10 mouse cellular contexts compared by ENCODE assay signal in the genomic region with DNA sequence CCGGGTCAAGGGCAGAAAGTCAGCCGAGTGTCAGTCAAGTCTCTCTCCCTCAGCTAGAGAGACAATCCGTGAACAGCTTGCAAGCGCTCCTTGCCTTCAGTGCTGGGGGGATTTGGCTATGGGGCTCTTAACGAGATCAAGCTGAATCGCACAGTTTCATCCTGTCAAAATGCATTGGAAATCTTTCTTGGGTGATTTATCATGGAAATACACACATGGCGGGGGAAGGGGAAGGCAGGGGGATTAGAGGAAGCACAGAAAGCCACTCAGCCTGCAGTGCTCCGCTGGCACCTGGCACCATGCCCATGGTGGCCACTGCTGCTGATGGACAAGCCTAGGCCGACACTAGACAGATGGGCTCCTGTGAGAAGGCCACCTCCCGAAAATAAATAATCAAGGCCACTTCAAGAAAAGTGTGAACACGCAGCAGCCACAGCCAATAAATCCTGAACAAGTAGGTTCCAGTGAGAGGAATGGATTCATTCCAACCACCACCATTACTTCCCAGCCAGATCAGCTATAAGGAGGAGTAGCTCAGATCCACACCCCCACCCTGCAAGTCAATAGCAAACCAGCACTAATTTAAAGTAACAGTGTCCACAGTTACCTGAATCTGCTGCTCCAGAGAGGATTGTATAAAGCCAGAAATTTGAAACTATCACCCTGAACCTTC.
DNase-seq lines count a peak whose midpoint lies in the region; ATAC-seq and TF ChIP-seq lines count a peak whose summit lies in the region.
"Had no signal": no experiment of that assay in that cellular context is flagged by ENCODE, and none has a peak within 500 bp of the region (broad histone marks: within the 10 kb centered on the region; RNA-seq: fewer than 3 reads in every experiment).

No protein-coding gene starts in this region.

- no peak for TF ChIP-seq CTCF in kidney, adult 2 months (conservative IDR thresholded peaks at IDR 0.05; ENCODE audit: insufficient read depth, insufficient read length, low read depth, low read length)
- TF ChIP-seq CTCF in gastrocnemius, adult 2 months (IDR thresholded peaks at IDR 0.05) = no peak
- no peak for TF ChIP-seq CTCF in liver, postnatal 0 days (IDR thresholded peaks at IDR 0.05; ENCODE audit: low read depth)

- no peak for TF ChIP-seq EP300 in liver, postnatal 0 days (IDR thresholded peaks at IDR 0.05; ENCODE audit: low read depth)

- H3K27me3 ChIP-seq in kidney, adult 2 months (replicated peaks; ENCODE audit: control insufficient read depth, insufficient read depth, low read length) = no peaks in the 10 kb centered on the region
- no peaks in the 10 kb centered on the region for H3K27me3 ChIP-seq in hindbrain, embryonic 11.5 days (ENCODE audit: control insufficient read depth, insufficient read depth, low read length)
- H3K27me3 ChIP-seq in liver, postnatal 0 days (ENCODE audit: insufficient read depth, low read length) = no peaks in the 10 kb centered on the region
- H3K27me3 ChIP-seq: Patski had no signal

- peak; percentile 4 for DNase-seq in kidney, adult 2 months
- no peak for DNase-seq in kidney, adult 8-10 months
- peak; percentile 51 for DNase-seq in brain, embryonic 18.5 days (ENCODE audit: low read depth, low spot score)
- peak; percentile 3 for DNase-seq in hindbrain, embryonic 11.5 days (ENCODE audit: low spot score)
- peak; percentile 28 for DNase-seq in mesoderm, embryonic 11.5 days (ENCODE audit: low read depth, low spot score)
- DNase-seq in gastrocnemius, adult 2 months = no peak
- DNase-seq in liver, postnatal 0 days = no peak

- no peak overlapping the region for H3K9ac ChIP-seq in hindbrain, embryonic 11.5 days (ENCODE audit: low read depth, low read length)
- no peak overlapping the region for H3K9ac ChIP-seq in liver, postnatal 0 days (replicated peaks)

- H3K9me3 ChIP-seq in hindbrain, embryonic 11.5 days (ENCODE audit: control insufficient read depth, low read length) = no peaks in the 10 kb centered on the region
- no peaks in the 10 kb centered on the region for H3K9me3 ChIP-seq in liver, postnatal 0 days (ENCODE audit: low read length)

- no peak overlapping the region for H3K4me2 ChIP-seq in hindbrain, embryonic 11.5 days (replicated peaks; ENCODE audit: low read depth, low read length)
- H3K4me2 ChIP-seq in liver, postnatal 0 days (ENCODE audit: low read depth, low read length) = no peak overlapping the region

- TF ChIP-seq POLR2A in kidney, adult 2 months (IDR thresholded peaks at IDR 0.05; ENCODE audit: low read depth, low read length) = no peak

- no peak overlapping the region for H3K4me3 ChIP-seq in kidney, adult 2 months (ENCODE audit: insufficient read depth, low read depth, low read length)
- H3K4me3 ChIP-seq in hindbrain, embryonic 11.5 days (ENCODE audit: low read depth, low read length) = no peak overlapping the region
- no peak overlapping the region for H3K4me3 ChIP-seq in gastrocnemius, adult 2 months
- H3K4me3 ChIP-seq in liver, postnatal 0 days (ENCODE audit: low read depth, low read length) = no peak overlapping the region
- H3K4me3 ChIP-seq: myocyte had no signal

- no peaks in the 10 kb centered on the region for H3K36me3 ChIP-seq in kidney, adult 2 months (ENCODE audit: control insufficient read depth, insufficient read depth, low read length)
- no peaks in the 10 kb centered on the region for H3K36me3 ChIP-seq in hindbrain, embryonic 11.5 days (ENCODE audit: control insufficient read depth, insufficient read depth, low read length)
- no peaks in the 10 kb centered on the region for H3K36me3 ChIP-seq in liver, postnatal 0 days (replicated peaks; ENCODE audit: insufficient read depth, low read length)

- ATAC-seq in hindbrain, embryonic 11.5 days (ENCODE audit: low FRiP score) = peak; percentile 64; the same call in 1 of the 2 replicates
- ATAC-seq in megakaryocyte-erythroid progenitor cell, adult 5-6 weeks (replicated peaks; ENCODE audit: low FRiP score, low TSS enrichment, poor library complexity, severe bottlenecking) = no peak
- ATAC-seq in liver, postnatal 0 days = no peak
- ATAC-seq: Patski had no signal

- intact Hi-C loops in gastrocnemius, adult 2 months (cut with DNase I) = no loop called here

- H3K27ac ChIP-seq in kidney, adult 2 months (ENCODE audit: insufficient read depth, low read depth, low read length) = no peak overlapping the region
- no peak overlapping the region for H3K27ac ChIP-seq in hindbrain, embryonic 11.5 days (ENCODE audit: low read depth, low read length)
- no peak overlapping the region for H3K27ac ChIP-seq in gastrocnemius, adult 2 months
- H3K27ac ChIP-seq in liver, postnatal 0 days (ENCODE audit: low read depth) = no peak overlapping the region

- H3K4me1 ChIP-seq in kidney, adult 2 months (ENCODE audit: control insufficient read depth, insufficient read depth, low read length) = no peaks in the 10 kb centered on the region
- no peaks in the 10 kb centered on the region; the same call in 1 of the 2 replicates for H3K4me1 ChIP-seq in hindbrain, embryonic 11.5 days (replicated peaks; ENCODE audit: control insufficient read depth, insufficient read depth, low read length)
- no peaks in the 10 kb centered on the region for H3K4me1 ChIP-seq in liver, postnatal 0 days (ENCODE audit: insufficient read depth)

- 50% methylated on average over 11 of the region's 11 CpGs for WGBS in kidney, adult 2 months
- 57% methylated on average over 11 of the region's 11 CpGs for WGBS in hindbrain, embryonic 11.5 days
- 54% methylated on average over 11 of the region's 11 CpGs for WGBS in liver, postnatal 0 days (ENCODE audit: insufficient replicate concordance)

Comparison
In these comparisons a context has a peak if more than half of its experiments do, and no peak if none do; other contexts are left out.
1. DNase-seq: peak in kidney, adult 2 months (single experiment), brain, embryonic 18.5 days (single experiment), hindbrain, embryonic 11.5 days (single experiment) and mesoderm, embryonic 11.5 days (single experiment); none in kidney, adult 8-10 months (0 of 2), gastrocnemius, adult 2 months (single experiment) and liver, postnatal 0 days (single experiment).